Mouse (Mus musculus) C3H10T1/2 (cell line): ENCODE measurements around the gene Kcnk10. TPM values are rescaled to one million over a fixed set of nuclear protein-coding genes. Genes with fewer than 3 reads are reported as not detected.

Source experiments
- polyA plus RNA-seq, 2 experiments: library from polyadenylated mRNA; unstranded; fragments of >200 nt; fragmentation: generic; extraction: Trizol; gene quantifications; one replicate each; pipeline ENCODE4 v1.2.1; 2012; ENCODE audit warnings: missing spikeins in 2 of 2

Kcnk10 gene
- polyA plus RNA-seq, result not detected

GRCm38 (mm10) chr12:98577861-98578360 is at the start of gene Kcnk10:
Gene Kcnk10 (minus strand): TSS chr12:98578310.

GRCm38 (mm10) chr12:98627392-98628259 is 49.5 kb upstream of the Kcnk10 start, which contains the start of gene Spata7:
Gene Spata7 (plus strand): TSS chr12:98628157.

Other genes starting within 250 kb of the Kcnk10 start
- gene Spata7, start 49.8 kb upstream of the Kcnk10 start, polyA plus RNA-seq, result 1 to 10 TPM in 1 of 2 experiments, under 1 TPM in 1; 0.59 to 6.3 TPM
- gene Ptpn21, start 159.1 kb upstream of the Kcnk10 start, polyA plus RNA-seq, result 10 to 100 TPM in 1 of 2 experiments, 1 to 10 TPM in 1; 2.4 to 12.2 TPM
- 10 to 100 TPM; 14.4 to 27.2 TPM for gene Zc3h14, start 168.7 kb upstream of the Kcnk10 start, polyA plus RNA-seq